Mouse (Mus musculus): ENCODE results near the gene Cluap1. TPM values are rescaled to one million over a fixed set of nuclear protein-coding genes. Genes with fewer than 3 reads are reported as not detected.

The Cluap1 gene
- polyA plus RNA-seq, 1 experiment from 2014 or later, result 27.3 TPM

- Histone ChIP-seq H3K27ac (replicated peaks; ENCODE audit: low read depth, low read length) (no peak overlapping the region), H3K4me1 (ENCODE audit: control insufficient read depth, insufficient read depth, low read length) (no peaks in the 10 kb centered on the region), H3K9me3 (replicated peaks; ENCODE audit: control insufficient read depth, low read length) (no peaks in the 10 kb centered on the region), H3K4me2 (ENCODE audit: low read depth, low read length) (no peak overlapping the region), H3K4me3 (ENCODE audit: low read depth, low read length) (no peak overlapping the region), H3K9ac (replicated peaks; ENCODE audit: low read length) (no peak overlapping the region), H3K36me3 (replicated peaks; ENCODE audit: control insufficient read depth, insufficient read depth, low read depth, low read length) (no peaks in the 10 kb centered on the region), H3K27me3 (ENCODE audit: control insufficient read depth, insufficient read depth, low read length) (no peaks in the 10 kb centered on the region)
- DNase-seq (ENCODE audit: low spot score), result no peak
- 93% methylated on average over 14 of the region's 14 CpGs for WGBS
- no peak for ATAC-seq (replicated peaks; ENCODE audit: insufficient number of reproducible peaks, low FRiP score, low TSS enrichment, low read depth)
Observed at GRCm38 (mm10) chr16:3891621-3892295, 16.8 kb upstream of the Cluap1 start.

GRCm38 (mm10) chr16:3893739-3894138, 14.9 kb upstream of the Cluap1 start:
- Histone ChIP-seq H3K4me1 (ENCODE audit: control insufficient read depth, insufficient read depth, low read length) (no peaks in the 10 kb centered on the region), H3K27me3 (ENCODE audit: control insufficient read depth, insufficient read depth, low read length) (no peaks in the 10 kb centered on the region), H3K9ac (replicated peaks; ENCODE audit: low read length) (no peak overlapping the region), H3K4me3 (ENCODE audit: low read depth, low read length) (no peak overlapping the region), H3K4me2 (ENCODE audit: low read depth, low read length) (no peak overlapping the region), H3K9me3 (replicated peaks; ENCODE audit: control insufficient read depth, low read length) (no peaks in the 10 kb centered on the region), H3K36me3 (replicated peaks; ENCODE audit: control insufficient read depth, insufficient read depth, low read depth, low read length) (no peaks in the 10 kb centered on the region), H3K27ac (replicated peaks; ENCODE audit: low read depth, low read length) (no peak overlapping the region)
- no peak for ATAC-seq (replicated peaks; ENCODE audit: insufficient number of reproducible peaks, low FRiP score, low TSS enrichment, low read depth)
- no peak for DNase-seq (ENCODE audit: low spot score)
- 80% methylated on average over 3 of the region's 3 CpGs for WGBS

GRCm38 (mm10) chr16:3895173-3895792, 13.3 kb upstream of the Cluap1 start:
- DNase-seq (ENCODE audit: low spot score) (no peak), ATAC-seq (replicated peaks; ENCODE audit: insufficient number of reproducible peaks, low FRiP score, low TSS enrichment, low read depth) (no peak)
- H3K4me1 ChIP-seq (ENCODE audit: control insufficient read depth, insufficient read depth, low read length), result no peaks in the 10 kb centered on the region
- 52% methylated on average over 9 of the region's 9 CpGs for WGBS
- H3K27ac ChIP-seq (replicated peaks; ENCODE audit: low read depth, low read length), result no peak overlapping the region
- no peak overlapping the region for H3K4me3 ChIP-seq (ENCODE audit: low read depth, low read length)
- no peaks in the 10 kb centered on the region for H3K27me3 ChIP-seq (ENCODE audit: control insufficient read depth, insufficient read depth, low read length)
- H3K4me2 ChIP-seq (ENCODE audit: low read depth, low read length), result no peak overlapping the region
- no peak overlapping the region for H3K9ac ChIP-seq (replicated peaks; ENCODE audit: low read length)
- H3K9me3 ChIP-seq (replicated peaks; ENCODE audit: control insufficient read depth, low read length), result no peaks in the 10 kb centered on the region
- H3K36me3 ChIP-seq (replicated peaks; ENCODE audit: control insufficient read depth, insufficient read depth, low read depth, low read length), result peaks cover 4% of the 10 kb centered on the region

GRCm38 (mm10) chr16:3896046-3896445, 12.6 kb upstream of the Cluap1 start:
- 87% methylated on average over 6 of the region's 6 CpGs for WGBS
- H3K27ac ChIP-seq (replicated peaks; ENCODE audit: low read depth, low read length), result no peak overlapping the region
- H3K27me3 ChIP-seq (ENCODE audit: control insufficient read depth, insufficient read depth, low read length), result no peaks in the 10 kb centered on the region
- no peak for ATAC-seq (replicated peaks; ENCODE audit: insufficient number of reproducible peaks, low FRiP score, low TSS enrichment, low read depth)
- H3K9ac ChIP-seq (replicated peaks; ENCODE audit: low read length), result no peak overlapping the region
- no peak overlapping the region for H3K4me3 ChIP-seq (ENCODE audit: low read depth, low read length)
- no peak for DNase-seq (ENCODE audit: low spot score)
- H3K4me2 ChIP-seq (ENCODE audit: low read depth, low read length), result no peak overlapping the region
- H3K4me1 ChIP-seq (ENCODE audit: control insufficient read depth, insufficient read depth, low read length), result no peaks in the 10 kb centered on the region
- H3K9me3 ChIP-seq (replicated peaks; ENCODE audit: control insufficient read depth, low read length), result no peaks in the 10 kb centered on the region
- H3K36me3 ChIP-seq (replicated peaks; ENCODE audit: control insufficient read depth, insufficient read depth, low read depth, low read length), result peaks cover 6% of the 10 kb centered on the region

GRCm38 (mm10) chr16:3896553-3896952, 12.0 kb upstream of the Cluap1 start:
- DNase-seq (ENCODE audit: low spot score), result no peak
- Histone ChIP-seq H3K9ac (replicated peaks; ENCODE audit: low read length) (no peak overlapping the region), H3K4me2 (ENCODE audit: low read depth, low read length) (no peak overlapping the region), H3K27me3 (ENCODE audit: control insufficient read depth, insufficient read depth, low read length) (no peaks in the 10 kb centered on the region), H3K4me1 (ENCODE audit: control insufficient read depth, insufficient read depth, low read length) (no peaks in the 10 kb centered on the region), H3K27ac (replicated peaks; ENCODE audit: low read depth, low read length) (no peak overlapping the region), H3K4me3 (ENCODE audit: low read depth, low read length) (no peak overlapping the region), H3K36me3 (replicated peaks; ENCODE audit: control insufficient read depth, insufficient read depth, low read depth, low read length) (peaks cover 6% of the 10 kb centered on the region), H3K9me3 (replicated peaks; ENCODE audit: control insufficient read depth, low read length) (no peaks in the 10 kb centered on the region)
- WGBS, result 87% methylated on average over 1 of the region's 1 CpGs
- no peak for ATAC-seq (replicated peaks; ENCODE audit: insufficient number of reproducible peaks, low FRiP score, low TSS enrichment, low read depth)

- Histone ChIP-seq H3K4me1 (ENCODE audit: control insufficient read depth, insufficient read depth, low read length) (no peaks in the 10 kb centered on the region; the same call in 1 of the 2 replicates), H3K4me2 (ENCODE audit: low read depth, low read length) (no peak overlapping the region), H3K9me3 (replicated peaks; ENCODE audit: control insufficient read depth, low read length) (no peaks in the 10 kb centered on the region), H3K9ac (replicated peaks; ENCODE audit: low read length) (no peak overlapping the region), H3K27ac (replicated peaks; ENCODE audit: low read depth, low read length) (no peak overlapping the region), H3K4me3 (ENCODE audit: low read depth, low read length) (no peak overlapping the region), H3K27me3 (ENCODE audit: control insufficient read depth, insufficient read depth, low read length) (no peaks in the 10 kb centered on the region), H3K36me3 (replicated peaks; ENCODE audit: control insufficient read depth, insufficient read depth, low read depth, low read length) (no peaks in the 10 kb centered on the region; the same call in 1 of the 2 replicates)
- ATAC-seq (replicated peaks; ENCODE audit: insufficient number of reproducible peaks, low FRiP score, low TSS enrichment, low read depth), result no peak
- 80% methylated on average over 2 of the region's 2 CpGs for WGBS
- DNase-seq (ENCODE audit: low spot score), result no peak
Observed at GRCm38 (mm10) chr16:3907471-3907870, 1.1 kb upstream of the Cluap1 start.

GRCm38 (mm10) chr16:3909118-3909517, 517 bp downstream of the Cluap1 start:
- no peak for DNase-seq (ENCODE audit: low spot score)
- peak overlapping the region; percentile 56 for H3K4me3 ChIP-seq (ENCODE audit: low read depth, low read length)
- H3K27ac ChIP-seq (replicated peaks; ENCODE audit: low read depth, low read length), result no peak overlapping the region
- no peaks in the 10 kb centered on the region for H3K27me3 ChIP-seq (ENCODE audit: control insufficient read depth, insufficient read depth, low read length)
- H3K4me2 ChIP-seq (ENCODE audit: low read depth, low read length), result peak overlapping the region; percentile 75
- 12% methylated on average over 20 of the region's 20 CpGs for WGBS
- H3K9me3 ChIP-seq (replicated peaks; ENCODE audit: control insufficient read depth, low read length), result no peaks in the 10 kb centered on the region
- peak overlapping the region; percentile 68 for H3K9ac ChIP-seq (replicated peaks; ENCODE audit: low read length)
- H3K4me1 ChIP-seq (ENCODE audit: control insufficient read depth, insufficient read depth, low read length), result no peaks in the 10 kb centered on the region; the same call in 1 of the 2 replicates
- no peak; the same call in 1 of the 2 replicates for ATAC-seq (replicated peaks; ENCODE audit: insufficient number of reproducible peaks, low FRiP score, low TSS enrichment, low read depth)
- no peaks in the 10 kb centered on the region; the same call in 1 of the 2 replicates for H3K36me3 ChIP-seq (replicated peaks; ENCODE audit: control insufficient read depth, insufficient read depth, low read depth, low read length)

- ATAC-seq (replicated peaks; ENCODE audit: insufficient number of reproducible peaks, low FRiP score, low TSS enrichment, low read depth) (no peak), DNase-seq (ENCODE audit: low spot score) (no peak)
- Histone ChIP-seq H3K27ac (replicated peaks; ENCODE audit: low read depth, low read length) (no peak overlapping the region), H3K27me3 (ENCODE audit: control insufficient read depth, insufficient read depth, low read length) (no peaks in the 10 kb centered on the region), H3K4me1 (ENCODE audit: control insufficient read depth, insufficient read depth, low read length) (no peaks in the 10 kb centered on the region; the same call in 1 of the 2 replicates), H3K9me3 (replicated peaks; ENCODE audit: control insufficient read depth, low read length) (no peaks in the 10 kb centered on the region), H3K36me3 (replicated peaks; ENCODE audit: control insufficient read depth, insufficient read depth, low read depth, low read length) (peaks cover 3% of the 10 kb centered on the region), H3K4me3 (ENCODE audit: low read depth, low read length) (no peak overlapping the region), H3K4me2 (ENCODE audit: low read depth, low read length) (no peak overlapping the region), H3K9ac (replicated peaks; ENCODE audit: low read length) (no peak overlapping the region)
- WGBS, result 90% methylated on average over 2 of the region's 2 CpGs
Observed at GRCm38 (mm10) chr16:3920756-3921155, 12.2 kb downstream of the Cluap1 start.

All from embryonic facial prominence, embryonic 11.5 days (tissue).